Mouse (Mus musculus): ENCODE data around the gene Fxr2.
"Not testable (repeated sequence)": the region's sequence is repeated elsewhere in the genome, so short reads cannot be mapped to it uniquely, and the experiment has no call there.

Fxr2 gene

DNA sequence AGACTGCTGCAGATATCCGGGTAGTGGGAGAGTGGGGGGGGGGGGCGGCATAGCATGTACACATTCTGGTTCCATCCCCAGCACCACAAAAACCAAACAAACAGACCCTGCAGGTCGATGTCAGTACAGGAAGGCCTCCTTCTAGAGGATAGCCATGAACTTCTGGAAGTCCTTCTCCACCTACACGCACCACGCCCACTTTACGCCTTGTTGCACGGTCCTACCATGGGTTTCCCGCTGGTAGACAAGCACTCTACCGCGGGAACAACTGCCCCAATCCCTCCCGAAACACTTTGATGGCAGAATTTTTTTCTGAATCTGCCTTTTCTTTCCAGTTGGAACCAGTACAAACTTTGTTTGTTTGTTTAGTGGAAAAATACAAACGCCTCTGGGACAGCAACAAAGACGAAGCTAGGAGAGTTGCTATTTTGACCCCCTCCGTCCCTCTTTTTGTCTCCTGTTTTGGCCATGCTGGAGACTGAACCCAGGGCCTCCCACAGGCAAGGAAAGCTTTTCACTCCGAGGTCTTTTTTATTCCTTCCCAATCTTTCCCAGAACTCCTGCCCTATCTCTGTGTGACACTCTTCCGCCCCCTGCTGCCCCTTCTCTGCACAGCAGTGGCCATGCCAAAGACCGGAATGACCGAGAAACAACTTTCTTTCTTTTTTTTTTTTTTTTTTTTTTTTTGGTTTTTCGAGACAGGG, 19.1 kb upstream of the Fxr2 start:
- DNase-seq = peak; percentile 66 to 74

DNA sequence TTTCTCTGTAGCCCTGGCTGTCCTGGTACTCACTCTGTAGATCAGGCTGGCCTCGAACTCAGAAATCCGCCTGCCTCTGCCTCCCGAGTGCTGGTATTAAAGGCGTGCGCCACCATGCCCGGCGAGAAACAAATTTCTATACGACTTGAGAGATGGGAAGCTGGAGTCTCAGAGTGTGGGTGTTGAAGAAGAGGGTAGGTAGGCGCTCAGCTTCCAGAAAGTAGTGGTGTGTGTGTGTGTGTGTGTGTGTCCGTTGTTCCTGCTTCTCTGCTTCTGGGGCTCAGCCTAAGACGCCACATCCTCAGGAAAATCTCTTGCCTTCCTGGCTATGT, 18.6 kb upstream of the Fxr2 start:
- DNase-seq = not testable (repeated sequence)

DNA sequence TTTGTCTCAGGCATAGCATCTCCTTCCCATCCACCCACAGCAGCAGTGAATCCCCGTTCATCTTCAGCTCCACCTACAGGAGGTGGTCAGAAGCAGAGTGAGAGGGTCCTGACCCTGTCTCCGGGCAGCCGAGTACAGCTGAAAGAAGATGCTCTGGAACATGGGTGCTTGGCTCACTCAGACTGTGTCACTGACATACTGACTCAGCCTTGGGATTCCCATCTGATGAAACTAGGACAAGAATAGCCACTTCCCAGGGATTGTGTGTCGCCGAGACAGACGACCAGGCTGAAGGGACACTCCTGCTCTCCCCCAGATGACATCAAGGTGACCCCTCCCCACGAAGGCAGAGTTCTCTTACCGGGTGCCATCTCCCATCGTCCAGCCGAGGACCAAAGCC, 16.0 kb upstream of the Fxr2 start:
- no peak for DNase-seq

DNA sequence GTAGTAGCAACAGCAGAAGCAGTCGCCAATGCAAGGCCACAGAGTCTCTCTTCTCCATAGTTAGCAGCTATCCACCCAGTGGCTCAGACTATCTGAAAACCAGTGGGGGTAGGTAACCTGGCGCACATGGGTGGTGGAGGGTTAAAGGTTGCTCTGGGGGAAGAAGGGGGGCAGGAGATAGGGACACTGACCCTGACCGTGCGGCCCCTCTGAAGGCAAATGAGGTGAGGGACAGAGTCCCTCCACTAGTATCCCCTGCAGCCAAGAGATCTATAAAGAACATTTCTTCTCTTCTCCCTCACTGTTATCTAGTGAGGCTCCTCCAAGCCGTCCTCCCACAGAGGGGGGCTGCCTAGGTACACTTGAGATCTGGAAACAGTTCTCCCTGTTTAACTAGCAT, 15.0 kb upstream of the Fxr2 start, which contains the start of gene Shbg:
Gene Shbg, minus strand, starts transcription at position 101 of the 400 bp plus-strand sequence.
- no peak for DNase-seq

DNA sequence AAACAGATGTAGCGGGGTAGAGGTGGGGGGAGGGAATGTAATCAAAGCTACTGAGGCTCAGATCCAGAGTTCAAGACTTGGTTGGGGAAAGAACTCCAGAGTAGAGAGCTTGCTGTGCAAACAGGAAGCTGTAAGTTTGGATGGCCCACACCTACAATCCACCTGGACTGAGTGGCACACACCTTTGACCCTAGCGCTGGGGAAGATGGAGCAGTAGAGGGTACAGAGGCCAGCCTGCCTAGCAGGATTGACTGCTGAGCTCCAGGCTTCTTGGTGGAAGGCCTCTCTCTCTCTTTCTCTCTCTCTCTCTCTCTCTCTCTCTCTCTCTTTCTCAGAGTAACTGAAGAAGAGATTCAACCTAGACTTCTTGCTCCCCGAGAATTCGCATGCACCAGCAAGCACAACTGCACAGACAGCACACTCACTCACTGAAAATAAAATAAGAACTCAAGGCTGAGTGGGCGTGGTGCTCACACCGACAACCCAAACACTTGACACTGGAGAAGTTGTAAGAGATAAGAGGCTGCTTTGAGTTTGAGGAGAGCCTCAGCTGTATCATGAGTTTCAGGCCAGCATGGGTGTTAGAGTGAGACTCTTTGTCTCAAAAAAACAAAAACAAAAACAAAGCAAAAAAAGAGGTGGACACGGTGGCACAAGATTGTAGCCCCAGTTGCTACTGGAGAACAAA, 12.3 kb upstream of the Fxr2 start:
- no peak for DNase-seq

DNA sequence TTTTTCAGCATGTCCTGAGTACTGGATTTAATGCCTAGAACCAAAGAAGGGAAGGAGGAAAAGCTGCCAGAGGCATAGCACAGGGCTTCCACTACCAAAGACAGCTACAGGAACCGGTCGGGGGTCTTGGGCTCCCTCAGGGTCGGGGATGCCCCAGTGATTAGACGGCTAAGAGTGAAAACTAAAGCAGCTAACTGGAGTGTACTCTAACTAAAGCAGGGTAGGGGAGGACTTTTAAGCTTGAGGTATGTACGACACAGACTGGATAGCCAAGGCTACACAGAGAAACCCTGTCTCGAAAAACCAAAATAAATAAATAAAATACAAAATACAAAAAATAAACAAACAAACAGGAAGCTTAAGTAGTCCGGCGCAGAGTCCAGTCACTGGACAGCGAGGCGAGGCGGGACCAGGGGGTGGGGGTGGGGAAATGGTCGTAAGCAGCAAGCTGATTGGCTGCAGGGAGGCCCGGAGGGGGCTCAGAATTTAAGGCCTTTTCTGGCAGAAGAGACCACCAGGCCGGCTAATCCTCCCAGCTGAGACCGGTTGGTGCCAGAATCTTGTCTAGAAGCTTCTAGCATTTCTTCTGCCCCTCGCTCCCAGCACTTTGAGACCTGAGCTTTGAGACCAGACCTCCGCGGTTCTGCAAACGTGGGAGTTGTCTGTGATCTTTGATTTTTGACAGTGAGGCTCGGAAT, 11.1 kb upstream of the Fxr2 start, which contains the start of gene Sat2:
Gene Sat2, plus strand, starts transcription at position 454 of the 698 bp plus-strand sequence.
- DNase-seq = no peak

DNA sequence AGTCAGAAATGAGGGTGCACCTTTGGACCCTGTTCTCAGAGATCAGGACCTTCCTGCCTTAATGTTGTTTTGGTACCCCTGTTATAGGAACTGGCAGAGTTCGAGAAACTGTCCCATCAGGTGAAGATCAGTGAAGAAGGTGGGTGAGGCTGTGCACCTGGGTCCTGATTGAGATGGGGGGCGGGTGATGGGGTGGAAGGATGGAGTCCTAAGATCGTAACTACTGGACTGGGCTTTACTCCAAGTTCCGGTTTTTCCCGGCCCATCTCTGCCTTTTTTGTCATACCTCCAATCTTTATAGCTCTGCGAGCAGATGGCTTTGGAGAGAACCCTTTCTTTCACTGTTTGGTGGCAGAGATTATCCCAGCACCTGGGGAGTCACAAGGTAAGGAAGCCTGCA, 10.4 kb upstream of the Fxr2 start:
- DNase-seq = no peak

DNA sequence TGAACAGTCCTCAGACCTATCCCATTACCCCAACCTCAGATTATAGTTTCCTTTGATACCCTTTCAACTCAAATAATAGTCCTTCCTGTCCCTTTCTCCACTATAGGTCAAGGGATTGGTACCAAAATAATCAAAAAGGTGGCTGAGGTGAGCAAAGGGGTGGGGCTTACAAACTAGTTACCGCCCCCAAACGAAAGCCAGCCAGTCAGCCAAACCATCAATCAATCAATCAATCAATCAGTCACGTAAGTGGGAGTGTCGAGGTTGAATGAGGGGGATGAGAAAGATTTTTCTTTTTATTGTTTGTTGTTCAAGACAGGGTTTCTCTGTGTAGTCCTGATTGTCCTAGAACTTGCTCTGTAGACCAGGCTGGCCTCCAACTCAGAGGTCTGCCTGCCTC, 9.8 kb upstream of the Fxr2 start:
- DNase-seq = no peak

DNA sequence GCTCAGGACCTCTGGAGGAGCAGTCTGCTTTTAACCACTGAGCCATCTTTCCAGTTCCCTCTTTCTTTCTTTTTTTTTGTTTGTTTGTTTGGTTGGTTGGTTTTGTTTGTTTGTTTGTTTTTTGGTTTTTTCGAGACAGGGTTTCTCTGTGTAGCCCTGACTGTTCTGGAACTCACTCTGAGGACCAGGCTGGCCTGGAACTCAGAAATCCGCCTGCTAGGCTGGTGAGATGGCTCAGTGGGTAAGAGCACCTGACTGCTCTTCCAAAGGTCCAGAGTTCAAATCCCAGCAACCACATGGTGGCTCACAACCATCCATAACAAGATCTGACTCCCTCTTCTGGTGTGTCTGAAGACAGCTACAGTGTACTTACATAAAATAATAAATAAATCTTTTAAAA, 8.5 kb upstream of the Fxr2 start:
- not testable (repeated sequence) for DNase-seq

DNA sequence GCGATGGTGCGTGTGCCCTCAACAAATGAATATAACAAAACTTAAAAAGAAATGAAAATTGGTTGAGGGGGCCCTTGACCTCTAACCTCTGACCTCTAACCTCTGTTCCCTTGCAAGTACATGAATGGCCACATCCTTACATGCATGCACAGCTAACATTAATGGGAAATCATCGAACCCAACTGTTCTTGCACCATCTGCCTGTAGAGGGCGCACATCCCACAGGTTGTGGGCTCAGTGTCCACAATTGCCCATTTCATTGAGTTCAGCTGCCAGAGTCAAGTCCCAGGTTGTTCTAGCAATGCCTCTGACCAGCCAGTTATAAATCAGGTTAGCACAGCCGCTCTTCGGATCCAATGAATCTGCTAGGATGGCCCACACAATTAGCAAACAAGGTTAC, 4.5 kb upstream of the Fxr2 start:
- DNase-seq = peak; percentile 58 to 65

DNA sequence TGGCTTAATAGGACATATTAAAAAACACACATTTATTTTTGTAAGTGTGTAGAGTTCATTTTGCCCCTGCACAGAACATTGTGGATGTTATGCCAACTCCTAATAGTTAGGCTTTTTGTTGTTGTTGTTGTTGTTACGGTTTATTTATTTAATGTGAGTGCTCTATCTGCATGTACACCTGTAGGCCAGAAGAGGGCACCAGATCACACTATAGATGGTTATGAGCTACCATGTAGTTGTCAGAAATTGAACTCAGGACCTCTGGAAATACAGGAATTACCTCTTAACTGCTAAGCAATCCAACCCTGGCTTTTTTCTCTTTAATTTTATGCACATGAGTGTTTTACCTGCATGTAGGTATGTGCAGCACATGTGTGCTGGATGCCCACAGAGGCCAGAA, 3.0 kb upstream of the Fxr2 start:
- no peak for DNase-seq

DNA sequence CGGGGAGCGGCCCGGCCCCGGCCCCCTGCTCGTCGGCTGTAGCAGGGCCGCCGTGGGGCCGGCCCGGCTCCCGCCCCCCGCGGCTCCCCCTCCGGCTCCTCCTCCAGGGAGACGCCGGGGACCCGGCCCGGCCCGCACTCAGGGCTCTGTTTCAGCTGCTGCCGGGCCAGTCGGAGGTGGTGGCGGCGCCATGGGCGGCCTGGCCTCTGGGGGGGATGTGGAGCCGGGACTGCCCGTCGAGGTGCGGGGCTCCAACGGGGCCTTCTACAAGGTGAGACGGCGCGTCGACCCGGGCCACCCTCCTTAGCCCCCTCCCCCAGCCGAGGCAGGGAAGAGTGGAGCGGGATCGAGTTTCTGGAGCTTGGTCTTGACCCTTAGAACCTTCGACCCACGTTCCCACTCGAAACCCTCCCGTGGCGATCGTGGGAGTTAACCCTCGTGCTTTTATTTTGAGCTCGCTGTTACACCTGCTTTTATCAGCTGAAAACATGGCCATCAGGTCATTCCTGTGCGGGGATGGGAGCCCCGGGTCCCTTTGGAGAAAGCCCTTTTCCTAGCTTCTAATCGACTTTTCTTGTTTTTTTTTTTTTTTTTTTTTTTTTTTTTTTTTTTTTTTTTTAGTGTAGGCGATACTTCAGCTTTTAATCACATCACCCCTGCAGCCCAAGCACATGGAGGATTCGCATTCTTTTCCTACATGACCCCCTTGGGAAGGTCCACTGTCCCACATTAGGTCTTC, 507 bp downstream of the Fxr2 start:
- DNase-seq = no peak

DNA sequence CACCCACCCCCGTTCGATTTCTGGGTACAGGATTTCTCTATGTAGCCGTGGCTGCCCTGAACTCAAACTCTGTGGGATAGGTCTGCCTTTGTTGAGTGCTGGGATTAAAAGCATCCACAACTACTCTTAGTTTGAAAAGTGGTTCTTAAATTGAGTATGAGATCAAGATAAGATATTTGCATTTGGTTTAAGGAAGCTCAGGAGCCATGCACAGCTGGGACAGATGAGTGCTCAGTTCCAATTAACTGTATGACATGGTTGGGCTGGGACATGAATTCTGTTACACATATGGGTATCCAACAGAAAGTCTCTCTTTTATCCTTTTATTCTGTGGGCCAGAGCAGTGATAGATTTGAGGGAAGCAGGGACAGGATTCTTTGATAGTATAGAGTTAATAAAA, 2.7 kb downstream of the Fxr2 start:
- DNase-seq = no peak

DNA sequence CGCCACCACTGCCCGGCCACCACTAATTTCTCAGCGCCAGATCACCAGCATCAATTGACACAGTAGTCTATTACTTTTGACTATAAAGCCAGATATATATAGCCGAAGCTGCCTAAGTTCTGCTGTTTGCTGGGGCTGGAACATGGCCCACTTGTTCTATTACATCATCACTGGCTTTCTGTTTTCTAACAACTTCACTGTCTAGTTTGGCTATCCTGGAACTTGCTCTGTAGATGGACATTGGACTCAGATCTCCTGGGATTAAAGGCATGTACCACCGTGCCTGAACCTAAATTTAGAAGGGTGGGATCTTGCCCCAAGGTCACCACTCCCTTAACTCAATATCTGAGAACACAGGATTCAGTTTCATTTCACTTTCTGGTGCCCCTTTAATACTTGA, 13.1 kb downstream of the Fxr2 start:
- no peak for DNase-seq

DNA sequence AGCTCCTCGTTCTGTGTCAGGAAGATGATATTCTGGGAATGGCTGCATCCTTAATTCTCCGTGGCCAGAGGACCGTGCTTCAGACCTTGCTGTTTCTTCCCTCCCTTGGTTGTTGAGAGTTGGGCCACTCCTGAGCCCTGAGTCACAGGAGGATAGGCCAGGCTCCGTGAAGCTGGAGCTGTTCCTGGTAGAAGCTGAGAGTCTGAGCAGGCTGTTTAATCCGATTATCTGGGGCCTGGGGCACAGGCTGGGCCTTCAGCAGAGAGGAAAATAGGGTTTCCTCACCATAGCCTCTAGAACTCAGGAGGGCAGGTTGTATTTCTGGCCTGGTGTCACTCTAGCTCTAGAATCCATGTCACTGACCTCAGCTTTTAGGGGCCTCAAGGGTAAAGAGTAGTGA, 20.6 kb downstream of the Fxr2 start:
- no peak for DNase-seq

DNA sequence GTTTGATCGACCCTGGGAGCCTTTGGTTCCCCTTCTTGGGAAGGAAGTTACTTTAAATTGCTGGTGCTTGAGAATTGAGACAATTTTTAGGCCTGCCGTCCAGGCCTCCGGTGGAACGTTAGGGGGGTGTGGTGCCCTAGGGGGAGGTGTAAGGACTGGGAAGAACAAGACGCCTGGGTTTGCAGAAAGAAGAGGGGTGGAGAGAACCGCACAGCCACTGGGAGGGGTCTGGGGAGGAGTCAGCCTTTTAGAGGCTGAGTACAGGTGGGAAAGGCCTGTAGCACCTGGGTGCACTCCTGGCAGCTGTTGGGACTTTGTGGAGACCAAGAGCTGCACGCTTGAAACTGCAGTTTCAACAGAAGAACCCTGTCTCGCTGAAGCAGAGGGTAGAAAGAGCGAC, 22.0 kb downstream of the Fxr2 start:
- no peak for DNase-seq

DNA sequence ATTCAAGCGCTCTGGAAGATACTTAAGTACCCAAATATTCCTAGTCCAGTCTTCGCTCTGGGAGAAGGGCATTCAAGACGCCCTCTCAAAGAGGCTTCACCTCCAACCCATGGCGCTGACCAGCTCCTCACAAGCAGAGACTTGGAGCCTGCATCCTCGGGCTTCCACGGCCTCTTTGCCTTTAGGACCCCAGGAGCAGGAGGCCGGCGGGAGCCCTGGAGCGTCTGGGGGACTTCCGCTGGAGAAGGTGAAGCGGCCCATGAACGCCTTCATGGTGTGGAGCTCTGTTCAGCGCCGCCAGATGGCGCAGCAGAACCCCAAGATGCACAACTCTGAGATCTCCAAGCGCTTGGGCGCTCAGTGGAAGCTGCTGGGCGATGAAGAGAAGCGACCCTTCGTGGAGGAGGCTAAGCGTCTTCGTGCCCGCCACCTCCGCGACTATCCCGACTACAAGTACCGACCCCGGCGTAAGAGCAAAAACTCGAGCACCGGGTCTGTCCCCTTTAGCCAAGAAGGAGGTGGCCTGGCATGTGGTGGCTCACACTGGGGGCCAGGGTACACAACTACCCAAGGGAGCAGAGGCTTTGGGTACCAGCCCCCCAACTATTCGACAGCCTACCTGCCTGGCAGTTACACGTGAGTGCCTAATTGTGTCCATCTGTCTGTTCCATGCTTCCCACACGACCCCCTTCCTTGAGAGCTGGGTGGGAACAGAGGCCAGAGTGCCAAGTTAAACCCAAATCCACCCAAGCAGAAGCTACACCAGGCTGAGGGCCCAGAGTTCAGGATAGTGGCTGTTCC, 22.7 kb downstream of the Fxr2 start, which contains the start of gene Sox15:
Gene Sox15, plus strand, starts transcription at position 51 of the 801 bp plus-strand sequence.
- DNase-seq = peak; percentile 25 to 44

DNA sequence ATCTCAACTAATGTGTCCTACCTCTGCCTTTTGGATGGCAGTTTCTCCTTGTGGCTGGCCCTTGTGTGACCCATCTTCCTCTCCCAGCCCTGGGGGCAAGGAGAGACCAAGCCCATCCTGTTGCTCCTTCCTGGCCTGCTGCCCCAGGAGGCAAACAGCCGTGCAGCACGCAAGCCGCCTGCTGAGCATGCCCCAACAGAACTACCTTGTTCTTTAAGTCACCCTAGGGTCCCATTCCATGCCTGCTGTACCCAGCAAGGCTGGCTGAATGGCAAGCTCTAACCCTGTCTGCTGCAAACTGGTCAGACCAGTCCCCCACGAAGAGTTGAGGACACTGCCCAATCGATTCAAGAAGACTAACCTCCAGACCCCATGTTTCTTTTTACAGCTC, 23.3 kb downstream of the Fxr2 start:
- no peak for DNase-seq

DNA sequence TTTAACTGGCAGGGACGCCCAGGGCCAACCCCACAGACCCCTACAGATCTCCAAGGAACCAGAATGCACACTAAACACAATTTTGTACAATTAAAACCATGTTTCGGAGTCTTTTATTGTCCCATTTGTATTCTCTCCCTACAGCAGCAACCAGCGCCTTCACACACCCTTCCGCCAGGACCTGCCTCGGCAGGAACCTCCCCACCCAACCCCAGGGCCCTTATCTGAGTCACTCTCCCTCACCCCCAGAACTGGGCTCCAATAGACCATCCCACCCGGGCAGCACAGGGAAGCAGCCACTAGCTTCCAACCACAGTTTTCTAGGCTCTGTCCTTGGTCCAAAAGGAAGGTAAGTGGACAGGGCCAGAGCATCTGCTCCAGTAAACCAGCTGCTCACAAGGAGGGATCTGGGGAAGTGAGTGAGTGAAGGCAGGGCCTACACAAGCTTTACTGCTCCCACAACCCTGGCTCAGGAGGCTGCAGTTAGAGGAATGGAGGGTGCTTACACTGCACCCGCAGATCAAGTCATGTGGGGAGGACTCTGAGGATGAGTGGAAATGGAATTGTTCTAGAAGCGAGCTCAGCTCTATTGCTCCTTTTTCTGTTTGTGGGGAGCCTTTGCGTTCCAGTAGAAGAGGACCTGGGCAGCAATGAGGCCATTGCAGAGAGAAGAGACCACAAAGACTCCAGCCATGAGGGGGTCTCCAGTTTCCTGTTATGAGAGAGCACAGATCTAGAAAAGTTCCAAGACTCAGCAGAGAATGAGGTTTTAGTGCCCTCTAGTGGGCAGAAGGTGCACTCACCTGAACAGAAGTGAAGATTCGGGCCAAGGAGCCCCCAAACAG, 24.0 kb downstream of the Fxr2 start:
- DNase-seq = peak; percentile 48

DNA sequence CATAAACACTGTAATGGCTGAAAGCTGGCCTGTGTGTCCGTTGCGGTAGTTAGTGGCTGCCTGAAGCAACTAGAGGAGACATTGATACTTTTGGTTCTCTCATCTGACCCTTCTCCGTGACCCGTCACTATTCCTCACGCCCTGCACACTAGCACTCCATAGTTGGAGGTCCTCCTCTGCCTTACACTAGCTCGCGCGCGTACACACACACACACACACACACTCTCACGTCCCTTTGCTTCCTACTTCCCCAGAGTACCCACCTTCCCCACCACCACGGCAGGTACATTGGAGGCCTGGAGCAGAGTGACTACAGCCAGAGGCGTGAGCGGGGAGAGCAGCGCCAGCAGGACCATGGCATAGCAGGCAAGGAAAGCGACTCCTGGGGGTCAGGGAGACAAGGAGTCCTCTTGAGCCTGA, 24.7 kb downstream of the Fxr2 start:
- no peak for DNase-seq

DNA sequence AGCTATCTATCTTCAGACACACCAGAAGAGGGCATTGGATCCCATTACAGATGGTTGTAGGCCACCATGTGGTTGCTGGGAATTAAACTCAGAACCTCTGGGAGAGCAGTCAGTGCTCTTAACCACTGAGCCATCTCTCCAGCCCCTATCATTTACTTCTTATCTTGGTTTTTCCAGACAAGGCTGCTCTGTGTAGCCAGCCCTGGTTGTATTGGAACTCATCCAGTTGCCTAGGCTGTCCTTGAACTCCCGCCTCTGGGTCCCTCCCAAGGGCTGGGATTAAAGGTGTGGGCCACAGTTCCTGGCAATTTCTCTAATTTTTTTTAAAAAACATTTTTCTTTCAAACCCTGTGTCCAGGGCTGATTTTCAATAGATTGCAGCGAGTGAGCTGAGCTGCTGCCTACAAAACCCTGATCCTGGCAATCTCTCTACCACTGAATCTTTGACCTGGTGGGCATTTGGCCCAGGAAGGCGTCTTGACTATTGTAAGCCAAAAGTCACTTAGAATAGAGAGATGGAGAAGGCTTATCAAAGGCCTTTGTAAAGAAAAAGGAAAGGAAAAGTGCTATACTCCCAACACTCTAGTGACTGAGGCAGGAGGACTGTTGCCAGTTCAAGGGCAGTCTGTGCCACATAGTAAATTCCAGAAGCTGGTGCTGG, 28.6 kb downstream of the Fxr2 start:
- no peak for DNase-seq
